Mouse (Mus musculus) embryonic facial prominence, embryonic 12.5 days (tissue): Measurements from ENCODE around the gene Chd2. TPM values are rescaled to one million over a fixed set of nuclear protein-coding genes. Genes with fewer than 3 reads are reported as not detected.

Experiments
- ATAC-seq: fragments of 200-750 bp; cut with Nextera tagmentation; 2 replicates; pipeline ENCODE4 v1.8.0; 2017; ENCODE audit not compliant: insufficient number of reproducible peaks, insufficient read depth, low FRiP score, low TSS enrichment
- H3K27ac ChIP-seq: fragments of 300-500 bp; sonication (generic); 2 replicates; pipeline ENCODE4 v1.5.1; 2016; ENCODE audit warnings: mild to moderate bottlenecking
- H3K27me3 ChIP-seq: fragments of 300-500 bp; sonication (generic); 2 replicates; pipeline ENCODE4 v1.6.1; 2016; ENCODE audit warnings: mild to moderate bottlenecking, moderate library complexity
- H3K36me3 ChIP-seq: fragments of 300-500 bp; sonication (generic); 2 replicates; pipeline ENCODE4 v1.6.1; 2016; ENCODE audit warnings: mild to moderate bottlenecking
- H3K4me1 ChIP-seq: fragments of 300-500 bp; sonication (generic); 2 replicates; pipeline ENCODE4 v1.6.1; 2016
- H3K4me2 ChIP-seq: fragments of 300-500 bp; sonication (generic); replicated peaks from 2 replicates; pipeline ENCODE4 v1.6.1; 2016; ENCODE audit warnings: mild to moderate bottlenecking, moderate library complexity
- H3K4me3 ChIP-seq: fragments of 300-500 bp; sonication (generic); 2 replicates; pipeline ENCODE4 v1.5.1; 2016; ENCODE audit warnings: mild to moderate bottlenecking
- H3K9ac ChIP-seq: fragments of 300-500 bp; sonication (generic); 2 replicates; pipeline ENCODE4 v1.6.1; 2016; ENCODE audit warnings: mild to moderate bottlenecking, moderate library complexity
- H3K9me3 ChIP-seq: fragments of 300-500 bp; sonication (generic); 2 replicates; pipeline ENCODE4 v1.6.1; 2016; ENCODE audit warnings: mild to moderate bottlenecking, moderate library complexity
- WGBS: fragments of 180-500 bp; shearing (Covaris S2); methylation state at CpG from one replicate; pipeline ENCODE4 v1.1.7; 2016; 5-methylcytosine and 5-hydroxymethylcytosine counted together
- polyA plus RNA-seq: library from polyadenylated mRNA; unstranded; fragments of >200 nt; fragmentation: Nextera tagmentation; extraction: Ambion mirVana; gene quantifications from 2 replicates; pipeline ENCODE4 v1.2.1, GENCODE M21; 2016

Gene Chd2
- 57.9 and 65.0 TPM in 2 replicates for polyA plus RNA-seq

DNA sequence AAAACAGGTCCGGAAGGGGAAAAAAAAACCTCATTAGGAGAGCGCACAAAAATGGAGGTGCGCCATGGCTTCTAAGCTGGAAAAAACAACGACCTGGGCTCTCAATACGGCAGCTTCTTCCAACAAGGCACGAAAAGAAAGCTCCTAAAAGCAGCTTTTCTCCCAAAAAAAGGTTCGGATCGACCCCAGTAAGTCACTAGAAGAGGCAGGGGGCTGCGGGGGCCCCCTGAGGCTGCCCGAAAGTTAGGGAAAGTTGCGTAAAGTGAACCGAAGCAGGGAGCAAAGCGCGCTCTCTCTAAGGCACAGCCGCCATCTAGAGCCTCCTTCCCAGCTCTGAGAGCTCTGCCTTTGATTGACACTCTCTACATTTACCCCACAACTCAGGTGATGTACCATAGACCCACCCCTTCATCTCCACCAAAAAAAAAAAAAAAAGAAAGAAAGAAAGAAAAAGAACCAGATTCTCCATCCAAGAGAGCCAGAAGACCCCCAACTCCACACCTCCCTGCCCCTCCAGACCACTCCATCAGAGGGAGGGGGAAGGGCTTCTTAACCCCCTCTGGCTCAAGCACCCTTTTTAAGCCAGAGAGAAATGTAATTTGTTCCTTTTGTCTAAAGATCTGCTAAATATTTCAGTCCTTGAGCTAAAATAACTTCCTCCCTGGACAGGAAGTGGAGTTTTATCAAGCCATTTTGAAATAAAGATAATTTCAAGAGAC, at the start of gene Chd2:
Chd2 (minus strand) TSS at position 419 of the 719 bp plus-strand sequence.
- H3K27ac ChIP-seq: peak within 1 kb of the TSS; percentile 100
- no peaks in the 10 kb centered on the region for H3K9me3 ChIP-seq
- H3K4me2 ChIP-seq: peak within 1 kb of the TSS; percentile 57
- ATAC-seq: peak; percentile 75
- peaks cover 10% of the 10 kb centered on the region for H3K4me1 ChIP-seq
- WGBS: under 1% methylated on average over 15 of the region's 15 CpGs
- peaks cover 2% of the 10 kb centered on the region; the same call in 1 of the 2 replicates for H3K36me3 ChIP-seq
- peak within 1 kb of the TSS; percentile 63 for H3K4me3 ChIP-seq
- no peaks in the 10 kb centered on the region for H3K27me3 ChIP-seq
- peak within 1 kb of the TSS; percentile 88 for H3K9ac ChIP-seq

DNA sequence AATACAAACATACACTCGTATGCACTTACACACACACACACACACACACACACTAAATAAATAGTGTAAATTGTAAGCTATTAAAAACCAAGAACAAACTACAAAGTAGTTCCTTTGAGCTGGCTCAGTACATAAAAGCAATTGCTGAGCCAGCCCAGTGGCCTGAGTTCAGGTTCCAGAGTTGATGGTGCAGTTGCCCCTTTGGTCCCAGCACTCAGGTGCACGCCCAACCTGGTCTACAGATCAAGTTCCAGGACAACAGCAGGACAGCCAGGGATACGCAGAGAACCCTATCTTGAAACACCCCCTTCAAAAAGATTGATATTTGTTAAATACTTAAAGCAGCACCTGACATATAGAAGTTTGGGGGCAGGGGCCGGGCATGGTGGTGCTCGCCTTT, 49.1 kb upstream of the Chd2 start:
- no peak overlapping the region for H3K27ac ChIP-seq
- no peak overlapping the region for H3K9ac ChIP-seq
- no peak for ATAC-seq
- H3K4me2 ChIP-seq: no peak overlapping the region
- H3K9me3 ChIP-seq: no peaks in the 10 kb centered on the region
- H3K4me1 ChIP-seq: peaks cover 29% of the 10 kb centered on the region
- no peak overlapping the region for H3K4me3 ChIP-seq
- 93% methylated on average over 5 of the region's 5 CpGs for WGBS
- H3K36me3 ChIP-seq: no peaks in the 10 kb centered on the region
- H3K27me3 ChIP-seq: no peaks in the 10 kb centered on the region

DNA sequence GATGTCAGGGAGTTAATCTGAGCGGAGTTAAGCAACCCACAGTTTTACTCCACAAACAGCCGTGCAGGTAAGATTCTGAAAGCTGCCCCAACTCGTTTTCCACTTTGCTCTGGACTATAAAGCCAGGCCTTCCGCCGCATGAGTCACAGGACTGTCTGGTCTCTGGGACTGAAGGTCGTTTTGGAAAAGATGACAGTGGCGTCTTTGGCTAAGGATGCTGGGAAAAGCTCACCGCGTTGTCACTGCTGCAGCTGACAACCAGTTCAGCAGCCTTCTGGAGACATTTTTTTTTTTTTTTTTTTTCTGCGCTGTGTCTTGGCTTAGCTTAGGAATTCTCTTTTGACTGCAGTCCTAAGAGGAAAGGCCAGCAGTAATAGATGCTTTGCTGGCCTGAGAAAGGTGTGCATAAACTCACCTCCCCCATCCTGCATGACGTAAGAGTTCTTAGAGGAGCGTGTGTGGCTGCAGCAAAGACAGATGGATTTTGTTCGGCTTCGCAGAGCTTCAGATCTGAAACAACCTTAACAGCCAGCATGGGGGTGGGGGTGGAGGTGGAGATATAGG, 47.7 kb upstream of the Chd2 start:
- no peaks in the 10 kb centered on the region for H3K27me3 ChIP-seq
- H3K9me3 ChIP-seq: no peaks in the 10 kb centered on the region
- WGBS: 33% methylated on average over 14 of the region's 14 CpGs
- H3K36me3 ChIP-seq: no peaks in the 10 kb centered on the region
- ATAC-seq: no peak
- no peak overlapping the region for H3K9ac ChIP-seq
- peaks cover 37% of the 10 kb centered on the region for H3K4me1 ChIP-seq
- peak overlapping the region; percentile 61 for H3K27ac ChIP-seq
- H3K4me2 ChIP-seq: peak overlapping the region; percentile 24; the same call in 1 of the 2 replicates
- H3K4me3 ChIP-seq: no peak overlapping the region

- H3K4me1 ChIP-seq: peaks cover 38% of the 10 kb centered on the region
- ATAC-seq: no peak
- WGBS: 86% methylated on average over 8 of the region's 8 CpGs
- no peaks in the 10 kb centered on the region for H3K27me3 ChIP-seq
- peak overlapping the region; percentile 61; the same call in 1 of the 2 replicates for H3K27ac ChIP-seq
- H3K36me3 ChIP-seq: no peaks in the 10 kb centered on the region
- no peak overlapping the region for H3K4me3 ChIP-seq
- H3K4me2 ChIP-seq: no peak overlapping the region
- no peaks in the 10 kb centered on the region for H3K9me3 ChIP-seq
- no peak overlapping the region for H3K9ac ChIP-seq
These were observed 46.8 kb upstream of the Chd2 start for GRCm38 (mm10) chr7:73588351-73588906.

DNA sequence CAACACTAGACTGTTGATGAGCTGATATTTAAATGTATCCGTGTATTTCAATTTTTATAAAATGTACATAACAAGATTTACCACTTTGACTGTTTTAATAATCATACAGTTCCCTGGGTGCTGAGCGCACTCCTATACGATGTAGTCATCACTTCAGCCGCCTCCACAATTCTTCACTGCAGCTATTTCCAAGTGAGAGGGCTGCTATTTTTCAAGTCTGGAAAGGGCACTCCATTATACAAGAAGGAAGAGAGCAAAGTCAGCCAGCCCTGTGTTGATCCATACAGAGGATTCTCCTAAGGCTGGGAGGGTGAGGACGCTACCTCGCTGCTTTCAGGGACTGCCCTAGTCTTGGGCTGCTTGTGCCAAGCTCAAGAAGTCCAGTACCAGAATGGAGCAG, 45.1 kb upstream of the Chd2 start:
- no peak overlapping the region for H3K4me3 ChIP-seq
- H3K27ac ChIP-seq: no peak overlapping the region
- ATAC-seq: no peak
- H3K4me2 ChIP-seq: no peak overlapping the region
- H3K27me3 ChIP-seq: no peaks in the 10 kb centered on the region
- H3K9me3 ChIP-seq: no peaks in the 10 kb centered on the region
- WGBS: 90% methylated on average over 6 of the region's 6 CpGs
- H3K36me3 ChIP-seq: no peaks in the 10 kb centered on the region
- H3K4me1 ChIP-seq: peaks cover 43% of the 10 kb centered on the region
- H3K9ac ChIP-seq: no peak overlapping the region

DNA sequence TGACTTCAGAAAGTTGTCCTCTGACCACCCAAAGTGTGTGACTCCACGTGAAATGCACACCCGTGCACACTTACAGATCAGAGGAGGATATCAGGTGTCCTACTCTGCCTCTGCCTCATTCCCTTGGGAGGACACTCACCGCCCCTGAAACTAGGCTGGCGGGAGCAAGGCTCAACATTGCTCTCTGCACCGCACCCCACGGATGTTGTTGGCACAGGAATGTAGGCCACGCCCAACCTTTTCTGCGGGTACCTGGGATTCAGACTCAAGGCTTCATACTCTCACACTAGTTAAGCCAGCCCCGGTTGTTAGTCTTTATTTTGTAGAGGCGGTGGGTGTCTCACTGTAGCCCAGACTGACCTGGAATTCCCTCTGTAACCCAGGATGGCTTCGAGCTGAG, 44.6 kb upstream of the Chd2 start:
- 44% methylated on average over 11 of the region's 11 CpGs for WGBS
- Histone ChIP-seq H3K27me3 (no peaks in the 10 kb centered on the region), H3K27ac (no peak overlapping the region), H3K36me3 (no peaks in the 10 kb centered on the region), H3K9ac (no peak overlapping the region), H3K4me3 (no peak overlapping the region), H3K9me3 (no peaks in the 10 kb centered on the region), H3K4me2 (no peak overlapping the region), H3K4me1 (peaks cover 43% of the 10 kb centered on the region)
- ATAC-seq: no peak

GRCm38 (mm10) chr7:73585114-73586032, 43.7 kb upstream of the Chd2 start:
- no peak overlapping the region for H3K4me3 ChIP-seq
- no peaks in the 10 kb centered on the region for H3K36me3 ChIP-seq
- H3K27ac ChIP-seq: peak overlapping the region; percentile 91
- 69% methylated on average over 22 of the region's 22 CpGs for WGBS
- no peaks in the 10 kb centered on the region for H3K9me3 ChIP-seq
- no peak overlapping the region for H3K4me2 ChIP-seq
- H3K27me3 ChIP-seq: no peaks in the 10 kb centered on the region
- peaks cover 43% of the 10 kb centered on the region for H3K4me1 ChIP-seq
- no peak for ATAC-seq
- no peak overlapping the region for H3K9ac ChIP-seq

DNA sequence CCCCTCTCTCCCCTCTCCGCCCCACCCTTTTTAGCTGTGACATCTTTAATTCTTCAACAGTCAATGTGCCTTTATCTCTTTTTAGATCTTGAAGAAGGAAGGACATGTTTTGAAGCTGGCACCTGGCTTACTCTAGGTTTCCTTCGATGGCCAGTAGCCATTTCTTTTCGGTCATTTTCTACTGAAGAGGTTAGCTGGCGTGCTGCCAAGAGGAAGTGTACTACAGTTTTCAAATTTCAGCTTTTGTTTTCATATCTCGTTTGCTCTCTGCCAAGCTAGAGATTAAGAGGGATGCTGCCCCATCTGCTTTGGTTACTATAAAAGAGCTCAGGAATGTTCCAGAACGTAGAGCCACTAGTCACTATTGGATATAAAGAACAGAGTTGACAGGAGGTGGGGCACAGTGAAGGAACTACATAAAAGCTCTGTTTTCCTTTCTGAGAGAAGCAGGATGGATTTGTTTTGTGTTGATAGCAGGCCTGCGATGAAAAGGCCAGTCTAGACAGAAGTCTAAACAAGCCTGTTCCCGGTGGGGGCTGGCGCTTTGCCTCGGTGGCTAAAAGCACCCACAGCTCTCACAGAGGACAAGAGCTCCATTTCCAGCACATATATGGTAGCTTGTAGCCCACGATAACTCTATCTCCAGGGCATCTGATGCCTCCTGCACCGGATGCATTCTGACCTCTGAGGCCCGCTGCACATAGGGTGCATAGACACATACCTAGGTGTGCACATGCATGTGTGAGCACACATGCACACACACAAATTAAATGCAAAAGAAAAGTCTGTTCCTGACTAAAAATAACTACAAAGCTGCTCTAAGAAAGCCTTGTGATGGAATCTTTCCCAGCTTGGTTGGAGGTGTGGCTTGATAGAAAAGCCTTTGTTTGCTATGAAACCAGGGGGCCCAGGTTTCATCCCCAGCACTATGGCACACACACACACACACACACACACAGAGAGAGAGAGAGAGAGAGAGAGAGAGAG, 42.7 kb upstream of the Chd2 start:
- 39% methylated on average over 13 of the region's 13 CpGs for WGBS
- peak; percentile 37 for ATAC-seq

DNA sequence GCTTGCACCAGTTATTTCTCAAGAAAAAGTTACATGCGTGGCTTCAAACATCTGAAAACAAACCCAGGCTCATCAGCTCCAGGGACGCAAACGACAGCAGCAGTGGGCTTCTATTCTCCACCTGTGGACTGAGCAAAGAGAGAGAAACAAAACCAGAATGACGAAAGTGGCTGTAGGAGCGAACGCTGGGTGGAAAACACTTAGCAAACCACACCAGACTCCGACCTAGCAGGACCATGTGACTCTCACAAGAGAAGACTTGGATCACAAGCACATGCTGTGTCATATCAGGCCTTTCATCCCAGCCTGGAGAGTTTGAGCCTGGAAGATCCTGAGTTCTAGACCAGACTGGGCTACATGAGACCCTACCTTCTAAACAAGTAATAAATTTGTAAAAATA, 41.8 kb upstream of the Chd2 start:
- ATAC-seq: no peak
- Histone ChIP-seq H3K36me3 (no peaks in the 10 kb centered on the region), H3K9me3 (no peaks in the 10 kb centered on the region), H3K27me3 (no peaks in the 10 kb centered on the region), H3K9ac (no peak overlapping the region), H3K27ac (peak overlapping the region; percentile 91; the same call in 1 of the 2 replicates), H3K4me2 (no peak overlapping the region), H3K4me3 (no peak overlapping the region), H3K4me1 (peaks cover 32% of the 10 kb centered on the region)
- WGBS: 78% methylated on average over 7 of the region's 7 CpGs

More for the DNA sequence above, 42.7 kb upstream of the Chd2 start:
- peak overlapping the region; percentile 91 for H3K27ac ChIP-seq
- peaks cover 40% of the 10 kb centered on the region for H3K4me1 ChIP-seq
- H3K27me3 ChIP-seq: no peaks in the 10 kb centered on the region
- 0 out of 2 replicates have a peak overlapping the region, but pooled peaks have one; percentile 9 for H3K4me2 ChIP-seq
- no peak overlapping the region for H3K9ac ChIP-seq
- no peaks in the 10 kb centered on the region for H3K36me3 ChIP-seq
- no peaks in the 10 kb centered on the region for H3K9me3 ChIP-seq
- H3K4me3 ChIP-seq: no peak overlapping the region

DNA sequence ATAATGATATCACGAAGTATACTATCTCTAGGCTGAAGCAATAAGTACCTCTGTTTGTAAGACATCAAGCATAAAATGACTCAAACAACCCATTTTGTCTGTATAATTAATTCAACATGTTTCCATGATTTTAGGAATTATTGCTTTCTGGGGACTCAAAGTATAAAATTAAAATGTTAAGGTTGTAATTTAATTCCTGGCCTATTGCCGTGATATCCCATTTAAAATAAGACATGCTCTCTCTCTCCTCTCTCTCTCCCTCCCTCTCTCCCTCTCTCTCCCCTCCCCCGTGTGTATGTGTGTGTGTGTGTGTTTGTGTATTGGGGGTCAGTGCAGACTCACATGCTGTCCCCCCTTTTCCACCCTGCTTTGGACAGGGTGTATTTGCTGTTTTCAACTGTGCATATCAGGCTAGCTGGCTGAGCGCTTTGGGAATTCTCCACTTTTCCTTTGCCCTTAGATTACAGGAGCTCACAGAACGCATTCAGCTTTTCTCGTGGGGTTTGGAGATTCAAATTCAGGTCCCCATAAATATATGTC, 40.3 kb upstream of the Chd2 start:
- H3K4me2 ChIP-seq: no peak overlapping the region
- peaks cover 32% of the 10 kb centered on the region for H3K4me1 ChIP-seq
- H3K36me3 ChIP-seq: no peaks in the 10 kb centered on the region
- no peaks in the 10 kb centered on the region for H3K9me3 ChIP-seq
- WGBS: 49% methylated on average over 6 of the region's 6 CpGs
- ATAC-seq: no peak
- H3K27ac ChIP-seq: 0 out of 2 replicates have a peak overlapping the region, but pooled peaks have one; percentile 18
- H3K27me3 ChIP-seq: no peaks in the 10 kb centered on the region
- no peak overlapping the region for H3K9ac ChIP-seq
- no peak overlapping the region for H3K4me3 ChIP-seq
